Mouse (Mus musculus): ENCODE results near the gene Crygs. TPM values are rescaled to one million over a fixed set of nuclear protein-coding genes. Genes with fewer than 3 reads are reported as not detected.

Crygs gene
- polyA plus RNA-seq, 1 experiment: not detected

- 97% methylated on average over 4 of the region's 4 CpGs for WGBS
- Histone ChIP-seq H3K27me3 (ENCODE audit: control insufficient read depth, insufficient read depth, low read length) (no peaks in the 10 kb centered on the region), H3K4me3 (ENCODE audit: control insufficient read depth, insufficient read depth, low read length) (no peak overlapping the region), H3K36me3 (ENCODE audit: control insufficient read depth, insufficient read depth, low read length) (no peaks in the 10 kb centered on the region), H3K4me1 (replicated peaks; ENCODE audit: control insufficient read depth, insufficient read depth, low read length) (peaks cover 5% of the 10 kb centered on the region; the same call in 1 of the 2 replicates), H3K27ac (ENCODE audit: control insufficient read depth, insufficient read depth, low read length) (no peak overlapping the region)
- TF ChIP-seq POLR2A (IDR thresholded peaks at IDR 0.05; ENCODE audit: control insufficient read depth, extremely low read depth, insufficient read depth, low read length, poor library complexity): no peak
- DNase-seq: no peak
These were observed 34.1 kb upstream of the Crygs start for GRCm38 (mm10) chr16:22845481-22845880.

DNA sequence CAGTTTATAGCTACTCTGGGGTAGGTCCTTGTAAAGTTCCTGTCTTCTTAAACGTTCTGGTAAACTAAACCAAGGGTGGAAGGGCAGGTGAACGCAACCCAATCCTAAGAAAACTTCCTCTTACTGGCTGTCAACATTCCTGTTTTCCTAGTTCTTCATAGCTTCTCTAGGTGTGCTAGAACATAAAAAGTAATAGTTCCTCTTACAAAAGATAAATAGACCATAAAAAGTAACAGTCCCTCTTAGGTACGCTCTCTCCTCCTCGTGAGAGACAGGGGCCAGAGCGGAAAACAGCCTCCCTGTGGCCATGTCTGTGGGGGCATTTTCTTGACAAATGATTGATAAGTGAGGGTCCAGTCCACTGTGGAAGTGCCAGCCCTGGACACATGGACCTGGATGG is 33.5 kb upstream of the Crygs start:
- Histone ChIP-seq H3K4me1 (replicated peaks; ENCODE audit: control insufficient read depth, insufficient read depth, low read length) (peaks cover 5% of the 10 kb centered on the region; the same call in 1 of the 2 replicates), H3K36me3 (ENCODE audit: control insufficient read depth, insufficient read depth, low read length) (no peaks in the 10 kb centered on the region), H3K27me3 (ENCODE audit: control insufficient read depth, insufficient read depth, low read length) (no peaks in the 10 kb centered on the region), H3K27ac (ENCODE audit: control insufficient read depth, insufficient read depth, low read length) (no peak overlapping the region), H3K4me3 (ENCODE audit: control insufficient read depth, insufficient read depth, low read length) (no peak overlapping the region)
- DNase-seq: no peak
- TF ChIP-seq POLR2A (IDR thresholded peaks at IDR 0.05; ENCODE audit: control insufficient read depth, extremely low read depth, insufficient read depth, low read length, poor library complexity) (no peak), CTCF (IDR thresholded peaks at IDR 0.05; ENCODE audit: borderline replicate concordance, control insufficient read depth, extremely low read depth, insufficient read depth, low read length, poor library complexity) (no peak)
- 77% methylated on average over 5 of the region's 5 CpGs for WGBS

- 19% methylated on average over 26 of the region's 26 CpGs for WGBS
These were observed 32.9 kb upstream of the Crygs start for GRCm38 (mm10) chr16:22844061-22844801.

GRCm38 (mm10) chr16:22842871-22843270 is 31.5 kb upstream of the Crygs start:
- Histone ChIP-seq H3K4me3 (ENCODE audit: control insufficient read depth, insufficient read depth, low read length) (no peak overlapping the region), H3K27ac (ENCODE audit: control insufficient read depth, insufficient read depth, low read length) (no peak overlapping the region), H3K36me3 (ENCODE audit: control insufficient read depth, insufficient read depth, low read length) (no peaks in the 10 kb centered on the region), H3K27me3 (ENCODE audit: control insufficient read depth, insufficient read depth, low read length) (no peaks in the 10 kb centered on the region), H3K4me1 (replicated peaks; ENCODE audit: control insufficient read depth, insufficient read depth, low read length) (peaks cover 5% of the 10 kb centered on the region; the same call in 1 of the 2 replicates)
- 99% methylated on average over 5 of the region's 5 CpGs for WGBS
- no peak for DNase-seq
- TF ChIP-seq CTCF (IDR thresholded peaks at IDR 0.05; ENCODE audit: borderline replicate concordance, control insufficient read depth, extremely low read depth, insufficient read depth, low read length, poor library complexity) (no peak), POLR2A (IDR thresholded peaks at IDR 0.05; ENCODE audit: control insufficient read depth, extremely low read depth, insufficient read depth, low read length, poor library complexity) (no peak)

More at GRCm38 (mm10) chr16:22844061-22844801, 32.9 kb upstream of the Crygs start:
- H3K27me3 ChIP-seq (ENCODE audit: control insufficient read depth, insufficient read depth, low read length): no peaks in the 10 kb centered on the region
- H3K27ac ChIP-seq (ENCODE audit: control insufficient read depth, insufficient read depth, low read length): no peak overlapping the region
- no peak for TF ChIP-seq POLR2A (IDR thresholded peaks at IDR 0.05; ENCODE audit: control insufficient read depth, extremely low read depth, insufficient read depth, low read length, poor library complexity)
- no peak for TF ChIP-seq CTCF (IDR thresholded peaks at IDR 0.05; ENCODE audit: borderline replicate concordance, control insufficient read depth, extremely low read depth, insufficient read depth, low read length, poor library complexity)
- H3K4me1 ChIP-seq (replicated peaks; ENCODE audit: control insufficient read depth, insufficient read depth, low read length): peaks cover 5% of the 10 kb centered on the region; the same call in 1 of the 2 replicates
- peak; percentile 34 for DNase-seq
- no peaks in the 10 kb centered on the region for H3K36me3 ChIP-seq (ENCODE audit: control insufficient read depth, insufficient read depth, low read length)
- H3K4me3 ChIP-seq (ENCODE audit: control insufficient read depth, insufficient read depth, low read length): peak overlapping the region; percentile 31

DNA sequence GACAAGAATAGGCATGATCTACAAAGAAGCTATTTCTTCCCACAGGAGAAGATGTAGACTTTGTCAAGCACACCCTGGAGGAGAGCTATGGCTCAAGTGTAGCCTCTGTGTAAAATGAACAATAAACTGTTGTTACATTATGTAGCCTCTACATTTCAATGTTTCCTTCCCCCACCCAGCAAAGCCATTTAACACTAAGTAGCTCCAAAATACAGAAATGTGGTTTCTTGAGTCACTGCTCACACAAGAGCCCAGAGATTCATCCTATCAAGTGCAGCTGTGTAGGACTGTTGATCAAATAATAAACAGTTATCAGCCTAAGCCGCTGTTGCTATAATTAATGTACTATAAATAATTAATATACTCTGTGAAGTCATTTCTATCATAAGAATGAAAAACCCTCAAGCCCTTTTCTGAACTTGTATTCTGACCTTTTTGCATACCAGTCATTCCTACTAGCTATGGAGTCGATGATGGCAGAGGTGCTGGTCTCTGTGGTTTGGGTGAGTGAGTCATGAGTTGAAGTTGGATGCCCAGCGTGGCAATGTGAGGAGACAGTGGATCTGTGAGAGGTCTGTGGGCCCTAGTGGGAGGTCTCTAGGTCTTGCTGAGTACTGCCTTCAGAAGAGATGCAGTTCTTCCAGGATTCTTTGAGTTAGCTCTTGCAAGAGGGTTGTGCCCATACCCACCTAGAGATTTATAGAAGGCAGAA is 27.9 kb upstream of the Crygs start:
- TF ChIP-seq CTCF (IDR thresholded peaks at IDR 0.05; ENCODE audit: borderline replicate concordance, control insufficient read depth, extremely low read depth, insufficient read depth, low read length, poor library complexity): no peak
- TF ChIP-seq POLR2A (IDR thresholded peaks at IDR 0.05; ENCODE audit: control insufficient read depth, extremely low read depth, insufficient read depth, low read length, poor library complexity): no peak
- Histone ChIP-seq H3K4me1 (replicated peaks; ENCODE audit: control insufficient read depth, insufficient read depth, low read length) (peaks cover 3% of the 10 kb centered on the region; the same call in 1 of the 2 replicates), H3K27me3 (ENCODE audit: control insufficient read depth, insufficient read depth, low read length) (no peaks in the 10 kb centered on the region), H3K27ac (ENCODE audit: control insufficient read depth, insufficient read depth, low read length) (no peak overlapping the region), H3K36me3 (ENCODE audit: control insufficient read depth, insufficient read depth, low read length) (no peaks in the 10 kb centered on the region), H3K4me3 (ENCODE audit: control insufficient read depth, insufficient read depth, low read length) (no peak overlapping the region)
- WGBS: 87% methylated on average over 3 of the region's 3 CpGs
- no peak for DNase-seq

DNA sequence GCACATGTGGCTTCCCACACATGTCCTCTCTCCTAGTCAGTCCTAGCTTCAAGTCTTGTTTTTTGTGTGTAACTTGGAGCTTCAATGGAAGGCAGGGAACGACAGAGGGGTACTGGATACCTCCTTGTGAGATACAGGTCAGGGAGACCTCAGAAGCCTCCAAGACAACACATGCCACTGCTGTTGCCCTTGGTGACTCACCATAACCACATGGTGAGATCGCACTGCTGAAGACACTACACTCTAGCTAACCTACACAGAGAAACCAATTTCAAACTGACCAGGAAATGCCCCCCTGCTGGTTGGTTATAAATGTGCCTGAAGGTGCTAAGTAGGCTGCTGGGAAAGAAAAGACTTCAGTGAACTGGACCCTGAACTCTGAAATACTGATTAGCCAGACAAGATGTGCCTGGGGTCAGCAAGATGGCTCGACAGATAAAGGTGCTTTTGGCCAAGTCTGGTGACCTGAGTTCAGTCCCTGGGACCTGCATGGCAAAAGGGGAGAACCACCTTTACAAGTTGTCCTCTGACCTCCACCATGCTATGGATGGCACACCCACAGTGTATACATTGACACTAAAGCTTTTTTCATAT is 21.7 kb upstream of the Crygs start:
- WGBS: 97% methylated on average over 3 of the region's 3 CpGs
- no peak for TF ChIP-seq CTCF (IDR thresholded peaks at IDR 0.05; ENCODE audit: borderline replicate concordance, control insufficient read depth, extremely low read depth, insufficient read depth, low read length, poor library complexity)
- no peak for TF ChIP-seq POLR2A (IDR thresholded peaks at IDR 0.05; ENCODE audit: control insufficient read depth, extremely low read depth, insufficient read depth, low read length, poor library complexity)
- no peaks in the 10 kb centered on the region; the same call in 1 of the 2 replicates for H3K36me3 ChIP-seq (ENCODE audit: control insufficient read depth, insufficient read depth, low read length)
- no peak for DNase-seq
- H3K4me1 ChIP-seq (replicated peaks; ENCODE audit: control insufficient read depth, insufficient read depth, low read length): no peaks in the 10 kb centered on the region
- H3K4me3 ChIP-seq (ENCODE audit: control insufficient read depth, insufficient read depth, low read length): no peak overlapping the region
- H3K27ac ChIP-seq (ENCODE audit: control insufficient read depth, insufficient read depth, low read length): no peak overlapping the region
- no peaks in the 10 kb centered on the region for H3K27me3 ChIP-seq (ENCODE audit: control insufficient read depth, insufficient read depth, low read length)

Measured in thymus, adult 2 months (tissue).